Mouse (Mus musculus): ENCODE measurements around the gene Bzw2.

GRCm38 (mm10) chr12:36134111-36134510 lies 23.8 kb downstream of the Bzw2 start:
- TF ChIP-seq POLR2A (IDR thresholded peaks at IDR 0.05; ENCODE audit: borderline replicate concordance, control insufficient read depth, low read depth, low read length) = no peak
- TF ChIP-seq CTCF (IDR thresholded peaks at IDR 0.05; ENCODE audit: control insufficient read depth, insufficient read depth, low read length) = no peak
